Mouse (Mus musculus) liver, postnatal 0 days (tissue): ENCODE data around the gene Gpr141. TPM values are rescaled to one million over a fixed set of nuclear protein-coding genes. Genes with fewer than 3 reads are reported as not detected.
"Not testable (repeated sequence)": the region's sequence is repeated elsewhere in the genome, so short reads cannot be mapped to it uniquely, and the experiment has no call there.

Experiments
- ATAC-seq: fragments of 200-750 bp; cut with Nextera tagmentation; 2 replicates; pipeline ENCODE4 v1.8.0; 2017; ENCODE audit warnings: mild to moderate bottlenecking, moderate library complexity
- DNase-seq: peaks from one replicate; pipeline ENCODE4 v3.0.0-alpha.2; 2016
- H3K27ac ChIP-seq: fragments of 300-500 bp; sonication (generic); 2 replicates; pipeline ENCODE4 v1.5.1; 2014; ENCODE audit warnings: antibody characterized with exemption, moderate library complexity, mild to moderate bottlenecking, low read depth
- H3K27me3 ChIP-seq: fragments of 300-500 bp; sonication (generic); 2 replicates; pipeline ENCODE4 v1.6.1; 2014; ENCODE audit warnings: low read length, control low read depth, mixed read lengths; ENCODE audit not compliant: insufficient read depth
- H3K36me3 ChIP-seq: fragments of 300-500 bp; sonication (generic); replicated peaks from 2 replicates; pipeline ENCODE4 v1.6.1; 2014; ENCODE audit warnings: mild to moderate bottlenecking, control low read depth, low read length, moderate library complexity, mixed read lengths; ENCODE audit not compliant: insufficient read depth
- H3K4me1 ChIP-seq: fragments of 300-500 bp; sonication (generic); 2 replicates; pipeline ENCODE4 v1.6.1; 2014; ENCODE audit warnings: antibody characterized with exemption, mild to moderate bottlenecking, control low read depth; ENCODE audit not compliant: insufficient read depth
- H3K4me2 ChIP-seq: fragments of 300-500 bp; sonication (generic); 2 replicates; pipeline ENCODE4 v1.6.1; 2014; ENCODE audit warnings: low read depth, mild to moderate bottlenecking, low read length, moderate library complexity, mixed read lengths
- H3K4me3 ChIP-seq: fragments of 300-500 bp; sonication (generic); 2 replicates; pipeline ENCODE4 v1.5.1; 2014; ENCODE audit warnings: low read depth, low read length
- H3K9ac ChIP-seq: fragments of 300-500 bp; sonication (generic); replicated peaks from 2 replicates; pipeline ENCODE4 v1.6.1; 2014; ENCODE audit warnings: mild to moderate bottlenecking, moderate library complexity
- H3K9me3 ChIP-seq: fragments of 300-500 bp; sonication (generic); 2 replicates; pipeline ENCODE4 v1.6.1; 2016; ENCODE audit warnings: mild to moderate bottlenecking, control low read depth, low read length, mixed read lengths
- CTCF ChIP-seq: sonication (generic); IDR thresholded peaks from 2 replicates; pipeline ENCODE4 v1.5.1; 2016; ENCODE audit warnings: antibody characterized with exemption, low read depth
- EP300 ChIP-seq: IDR thresholded peaks from 2 replicates; pipeline ENCODE4 v1.6.1; 2016; ENCODE audit warnings: antibody characterized with exemption, low read depth, mild to moderate bottlenecking
- WGBS: fragments of 180-500 bp; shearing (Covaris S2); extraction: QIAGEN DNeasy Blood & Tissue Kit; methylation state at CpG from one replicate; pipeline ENCODE4 v1.1.7; 2014; ENCODE audit not compliant: insufficient replicate concordance; 5-methylcytosine and 5-hydroxymethylcytosine counted together
- polyA plus RNA-seq: library from polyadenylated mRNA; unstranded; fragments of >200 nt; fragmentation: Nextera tagmentation; extraction: Ambion mirVana; gene quantifications from 2 replicates; pipeline ENCODE4 v1.2.1, GENCODE M21; 2015

Gene Gpr141
- polyA plus RNA-seq, 1 experiment from 2014 or later = 3.5 TPM

GRCm38 (mm10) chr13:19794942-19795341 is 29.1 kb downstream of the Gpr141 start:
- Histone ChIP-seq H3K4me2 (no peak overlapping the region), H3K4me1 (peaks cover 3% of the 10 kb centered on the region; the same call in 1 of the 2 replicates)
- WGBS = 81% methylated on average over 3 of the region's 3 CpGs

GRCm38 (mm10) chr13:19794486-19794885 is 29.6 kb downstream of the Gpr141 start:
- Histone ChIP-seq H3K9ac (no peak overlapping the region), H3K27me3 (no peaks in the 10 kb centered on the region), H3K4me2 (no peak overlapping the region), H3K27ac (0 out of 2 replicates have a peak overlapping the region, but pooled peaks have one; percentile 8), H3K4me1 (peaks cover 3% of the 10 kb centered on the region; the same call in 1 of the 2 replicates), H3K36me3 (no peaks in the 10 kb centered on the region), H3K9me3 (no peaks in the 10 kb centered on the region), H3K4me3 (no peak overlapping the region)
- ATAC-seq (no peak), DNase-seq (peak; percentile 17)
- WGBS = 55% methylated on average over 6 of the region's 6 CpGs
- TF ChIP-seq EP300 = no peak
- TF ChIP-seq CTCF = no peak

More at GRCm38 (mm10) chr13:19794942-19795341, 29.1 kb downstream of the Gpr141 start:
- no peak for ATAC-seq
- Histone ChIP-seq H3K9ac (no peak overlapping the region), H3K9me3 (no peaks in the 10 kb centered on the region), H3K4me3 (no peak overlapping the region), H3K27me3 (no peaks in the 10 kb centered on the region), H3K27ac (no peak overlapping the region), H3K36me3 (no peaks in the 10 kb centered on the region)
- no peak for DNase-seq
- TF ChIP-seq CTCF = no peak
- no peak for TF ChIP-seq EP300

- peak; percentile 18 for DNase-seq
- 73% methylated on average over 4 of the region's 4 CpGs for WGBS
- TF ChIP-seq CTCF = no peak
- TF ChIP-seq EP300 = no peak
Observed at GRCm38 (mm10) chr13:19793761-19794160, 30.3 kb downstream of the Gpr141 start.

GRCm38 (mm10) chr13:19787946-19788345 is 36.1 kb downstream of the Gpr141 start:
- H3K36me3 ChIP-seq, H3K4me3 ChIP-seq, H3K27ac ChIP-seq, DNase-seq, H3K4me1 ChIP-seq, H3K9ac ChIP-seq, H3K4me2 ChIP-seq, H3K9me3 ChIP-seq, H3K27me3 ChIP-seq, ATAC-seq: not testable (repeated sequence)
- WGBS = 16% methylated on average over 1 of the region's 1 CpGs

More at GRCm38 (mm10) chr13:19793761-19794160, 30.3 kb downstream of the Gpr141 start:
- Histone ChIP-seq H3K9ac (no peak overlapping the region), H3K9me3 (no peaks in the 10 kb centered on the region), H3K4me2 (0 out of 2 replicates have a peak overlapping the region, but pooled peaks have one; percentile 26), H3K4me3 (no peak overlapping the region), H3K27ac (0 out of 2 replicates have a peak overlapping the region, but pooled peaks have one; percentile 3), H3K4me1 (peaks cover 3% of the 10 kb centered on the region; the same call in 1 of the 2 replicates), H3K36me3 (no peaks in the 10 kb centered on the region), H3K27me3 (no peaks in the 10 kb centered on the region)
- no peak for ATAC-seq

- Histone ChIP-seq H3K27me3 (no peaks in the 10 kb centered on the region), H3K9ac (no peak overlapping the region), H3K4me2 (no peak overlapping the region), H3K4me3 (no peak overlapping the region), H3K4me1 (no peaks in the 10 kb centered on the region), H3K27ac (no peak overlapping the region), H3K36me3 (no peaks in the 10 kb centered on the region), H3K9me3 (no peaks in the 10 kb centered on the region)
- WGBS = 58% methylated on average over 1 of the region's 1 CpGs
- DNase-seq (no peak), ATAC-seq (no peak)
- peak; percentile 31 for TF ChIP-seq CTCF
- no peak for TF ChIP-seq EP300
Observed at GRCm38 (mm10) chr13:19770163-19770562, 53.9 kb downstream of the Gpr141 start.

- no peaks in the 10 kb centered on the region for H3K27me3 ChIP-seq
- TF ChIP-seq EP300 (no peak), CTCF (no peak)
- ATAC-seq (no peak), DNase-seq (no peak)
- H3K4me1 ChIP-seq = no peaks in the 10 kb centered on the region
- no peak overlapping the region for H3K4me2 ChIP-seq
- WGBS = 42% methylated on average over 2 of the region's 2 CpGs
- H3K27ac ChIP-seq = no peak overlapping the region
- no peaks in the 10 kb centered on the region for H3K9me3 ChIP-seq
- H3K9ac ChIP-seq = no peak overlapping the region
- H3K4me3 ChIP-seq = no peak overlapping the region
- H3K36me3 ChIP-seq = no peaks in the 10 kb centered on the region; the same call in 1 of the 2 replicates
Observed at GRCm38 (mm10) chr13:19767202-19767601, 56.9 kb downstream of the Gpr141 start.
